Mouse (Mus musculus) megakaryocyte, adult 5-6 weeks (primary cell): ENCODE measurements around the gene Pcnx2. TPM values are rescaled to one million over a fixed set of nuclear protein-coding genes. Genes with fewer than 3 reads are reported as not detected.

Experiments used
- ATAC-seq: 2 replicates; pipeline ENCODE4 v1.8.0; 2016; ENCODE audit warnings: mild to moderate bottlenecking, inconsistent platforms; ENCODE audit not compliant: poor library complexity, severe bottlenecking
- total RNA-seq, 2 experiments: library from RNA; stranded (forward) in 1 of 2; stranded (reverse) in 1 of 2; fragments of 153-499, 151-499 nt in 1 of 2; fragments of 221-1000, 200-1000 nt in 1 of 2; gene quantifications; 2 replicates each; pipeline versions ENCODE4 v1.2.3 to v1.2.4; 2015 to 2017

Gene Pcnx2
- total RNA-seq, 2 experiments from 2014 or later: not detected

DNA sequence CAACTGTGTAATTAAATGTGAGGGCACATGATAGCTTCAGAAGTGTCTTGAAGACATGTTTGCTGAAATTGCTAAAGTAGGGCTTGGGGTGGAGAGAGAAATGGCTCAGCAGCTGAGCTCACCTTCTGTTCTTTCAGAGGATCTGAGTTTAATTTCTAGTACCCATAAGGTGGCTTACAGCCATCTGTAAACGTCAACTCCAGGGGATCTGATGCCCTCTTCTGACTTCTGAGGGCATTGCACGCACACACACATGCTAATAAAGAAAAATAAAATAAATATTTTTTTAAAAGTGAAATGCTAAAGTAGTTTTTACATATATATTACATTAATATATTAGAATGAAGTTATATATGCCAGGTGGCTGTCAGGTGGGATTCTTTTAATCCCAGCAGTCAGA is 3.0 kb upstream of the Pcnx2 start:
- no peak for ATAC-seq

DNA sequence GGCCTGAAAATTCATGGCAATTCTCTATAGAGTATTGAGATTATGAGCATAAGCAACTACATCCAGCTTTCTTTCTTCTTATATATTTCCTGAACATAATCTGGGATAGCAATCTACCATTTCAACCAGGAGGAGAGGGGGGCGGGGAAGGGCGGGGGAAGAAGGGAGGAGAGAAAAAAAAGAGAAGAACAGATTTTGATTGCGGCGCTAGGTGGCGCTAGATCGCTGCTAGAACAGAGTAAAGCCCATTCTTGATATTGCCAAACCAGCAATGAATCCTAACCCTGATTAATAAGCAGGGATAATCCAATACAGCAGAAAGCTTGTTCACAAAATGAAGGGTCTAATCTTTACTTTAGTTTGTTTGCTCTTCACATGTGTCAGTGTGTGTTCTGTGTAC is 782 bp upstream of the Pcnx2 start:
- ATAC-seq: no peak; the same call in 1 of the 2 replicates

DNA sequence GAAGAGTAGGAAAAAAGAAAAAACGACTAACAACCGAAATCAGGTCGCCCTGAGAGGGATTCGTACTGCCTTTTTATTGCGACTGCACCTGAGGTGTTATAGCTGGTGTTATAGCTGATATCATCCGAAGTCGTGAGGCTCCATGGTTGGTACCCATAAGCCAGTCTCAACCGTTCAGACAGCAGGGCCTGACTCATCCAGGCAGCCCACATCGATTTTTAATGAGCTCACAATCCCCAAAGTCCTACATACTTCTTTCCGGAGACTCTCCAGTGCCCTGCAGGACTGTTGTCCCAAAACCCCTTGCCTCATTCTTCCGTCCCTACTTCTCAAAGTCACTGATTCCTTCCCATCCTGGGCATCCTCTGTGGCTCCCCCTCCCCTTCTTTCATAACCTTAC is 729 bp downstream of the Pcnx2 start:
- ATAC-seq: no peak

DNA sequence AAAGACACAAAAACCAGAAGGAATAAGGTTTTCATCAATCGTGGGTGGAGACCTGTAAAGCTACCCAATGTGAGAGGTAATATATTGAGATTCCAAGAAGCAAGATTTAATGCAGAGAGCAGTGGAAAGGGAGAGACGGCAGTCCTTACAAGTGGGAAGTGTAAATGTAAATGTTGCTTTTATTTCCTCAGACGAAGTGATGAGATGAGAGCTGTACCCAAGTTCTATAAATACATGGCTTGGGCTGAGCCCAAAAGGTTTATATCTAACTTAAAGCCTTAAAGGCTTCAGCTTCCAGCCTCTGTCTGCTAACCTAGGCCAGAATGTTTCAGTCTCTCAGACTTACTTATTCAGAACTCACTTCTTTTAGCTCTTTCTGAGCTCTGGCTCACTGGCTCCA is 8.2 kb downstream of the Pcnx2 start:
- ATAC-seq: no peak

DNA sequence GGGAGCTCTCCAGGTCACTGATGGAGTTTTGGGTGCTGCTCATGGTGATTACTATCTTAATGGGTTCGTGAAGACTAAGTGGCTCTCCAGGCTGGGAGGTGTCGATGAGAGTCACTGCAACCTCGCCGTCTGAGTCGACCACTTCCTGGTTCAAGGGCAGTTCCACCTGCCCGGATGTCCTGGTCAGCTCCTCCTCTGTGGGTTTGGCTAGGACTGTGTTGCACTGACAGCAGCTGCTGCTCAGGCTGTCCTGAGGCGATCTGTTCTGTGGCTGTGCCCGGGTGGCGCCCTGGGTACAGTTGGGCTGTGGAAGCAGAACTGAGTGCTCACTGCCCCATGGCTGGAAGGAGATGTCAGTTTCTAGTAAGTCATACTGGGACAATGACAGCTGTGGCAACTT is 10.6 kb downstream of the Pcnx2 start:
- peak; percentile 57 for ATAC-seq

DNA sequence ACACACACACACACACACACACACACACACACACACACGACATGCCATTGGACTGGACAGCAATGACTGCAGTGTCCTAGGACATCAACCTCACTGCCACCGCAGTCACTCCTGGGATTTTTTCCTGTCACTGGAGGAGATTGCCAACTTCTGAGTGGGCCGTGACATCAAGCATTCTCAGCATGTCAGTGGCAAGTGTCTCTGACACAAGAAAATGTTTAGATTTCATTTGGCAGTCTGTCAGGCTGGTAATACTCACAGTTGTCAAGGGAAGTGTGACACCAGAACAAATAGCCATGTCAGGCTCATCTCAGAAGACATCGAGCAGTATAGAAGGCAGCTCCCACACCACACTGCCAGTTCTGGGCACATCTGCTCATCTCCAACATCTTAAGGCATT is 17.7 kb downstream of the Pcnx2 start:
- no peak for ATAC-seq

DNA sequence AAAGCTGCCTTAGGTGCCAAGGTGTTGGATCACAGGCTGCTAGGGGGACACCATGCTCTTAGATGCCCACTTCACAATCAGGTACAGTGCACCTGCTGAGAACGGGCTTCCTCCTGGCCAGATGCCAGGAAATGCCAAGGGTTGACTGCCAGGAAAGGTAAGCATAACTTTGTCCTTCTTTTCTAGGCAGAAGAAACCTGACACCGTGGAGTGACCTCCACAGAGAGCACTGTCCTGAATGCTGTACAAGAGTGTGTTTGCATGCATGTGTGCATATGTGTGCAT is 24.9 kb downstream of the Pcnx2 start:
- no peak for ATAC-seq

DNA sequence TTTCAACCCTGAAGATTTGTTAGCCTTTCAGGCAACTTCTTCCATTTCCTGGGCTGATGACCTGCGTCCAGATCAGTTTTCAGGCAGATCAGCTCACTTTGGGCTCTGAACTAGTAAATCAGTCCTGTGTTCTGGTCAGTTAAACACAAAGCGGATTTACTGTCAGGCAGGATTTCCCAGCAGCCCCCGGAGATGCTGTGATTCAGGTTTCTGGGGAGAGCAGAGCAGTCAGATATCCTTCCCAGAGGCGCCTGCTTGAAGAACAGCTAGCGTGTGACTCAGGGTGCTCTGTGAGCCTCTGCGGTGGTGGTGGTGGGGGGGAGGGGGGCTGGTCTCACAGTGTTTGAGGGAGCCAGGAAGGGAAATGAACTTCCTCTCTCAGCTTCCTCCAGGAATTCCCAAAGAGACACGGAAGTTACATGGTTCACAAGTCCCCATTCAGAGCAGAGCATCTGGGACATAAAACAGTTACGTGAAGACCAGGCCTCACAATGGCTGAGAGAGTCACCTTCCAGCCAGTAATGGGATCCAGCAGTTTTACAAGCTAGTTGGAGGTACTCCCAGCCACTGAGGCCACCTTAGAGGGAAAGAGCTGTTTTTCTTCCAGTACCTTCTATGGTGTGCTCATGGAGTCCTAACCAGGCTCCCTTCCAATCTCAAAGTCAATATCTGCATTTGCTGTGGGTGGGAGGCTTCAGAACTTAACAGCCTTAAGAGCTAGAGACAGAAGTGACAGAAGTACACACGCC is 25.4 kb downstream of the Pcnx2 start:
- ATAC-seq: no peak

DNA sequence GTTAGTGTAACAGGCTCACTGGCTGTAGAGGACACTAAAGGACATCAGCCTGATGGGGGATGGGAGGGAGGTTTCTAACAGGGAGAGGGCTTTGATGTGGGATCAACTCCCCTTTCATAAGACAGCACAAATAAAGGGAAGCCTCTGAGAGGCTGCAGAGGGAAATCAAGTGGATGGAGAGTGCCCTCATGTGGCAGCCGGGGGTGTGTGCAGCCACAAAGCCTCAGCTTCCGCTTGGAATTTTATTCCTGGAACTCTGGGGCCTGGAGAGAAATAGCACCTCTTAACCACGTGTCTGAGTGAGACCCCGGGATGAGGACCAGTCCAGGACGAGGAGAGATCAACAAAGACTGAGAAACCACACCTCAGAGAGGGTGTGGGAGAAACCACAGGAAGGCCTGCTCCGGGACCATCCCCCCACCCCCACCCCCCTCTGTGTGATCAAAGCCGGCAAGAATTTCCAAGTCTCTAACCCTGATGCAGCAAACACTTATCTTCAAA is 27.2 kb downstream of the Pcnx2 start:
- ATAC-seq: peak; percentile 86

DNA sequence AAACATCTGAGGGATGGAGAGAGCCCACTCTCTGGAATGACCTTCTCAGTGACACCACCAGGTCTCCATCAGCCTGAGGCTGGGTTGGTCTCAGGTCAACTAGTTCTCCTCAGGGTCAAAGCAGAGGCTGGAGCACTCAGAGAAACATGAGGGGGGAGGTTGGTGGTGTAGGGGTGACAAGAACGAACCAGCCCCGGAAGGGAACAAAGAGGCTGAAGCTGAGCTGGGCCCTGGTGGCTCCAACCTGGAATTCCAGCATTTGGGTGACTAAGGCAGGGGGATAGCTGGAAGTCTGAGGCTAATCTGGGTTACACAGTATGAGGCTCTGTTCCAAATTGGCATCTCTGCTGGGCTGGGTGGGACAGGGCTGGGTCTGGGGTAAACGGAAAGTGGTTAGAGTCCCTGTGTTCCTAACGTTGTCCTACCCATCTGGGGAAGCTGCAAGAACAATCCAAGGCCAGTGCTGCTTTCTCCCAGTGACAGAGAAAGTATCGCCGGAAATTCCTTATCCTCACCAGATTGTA is 27.9 kb downstream of the Pcnx2 start:
- no peak for ATAC-seq

DNA sequence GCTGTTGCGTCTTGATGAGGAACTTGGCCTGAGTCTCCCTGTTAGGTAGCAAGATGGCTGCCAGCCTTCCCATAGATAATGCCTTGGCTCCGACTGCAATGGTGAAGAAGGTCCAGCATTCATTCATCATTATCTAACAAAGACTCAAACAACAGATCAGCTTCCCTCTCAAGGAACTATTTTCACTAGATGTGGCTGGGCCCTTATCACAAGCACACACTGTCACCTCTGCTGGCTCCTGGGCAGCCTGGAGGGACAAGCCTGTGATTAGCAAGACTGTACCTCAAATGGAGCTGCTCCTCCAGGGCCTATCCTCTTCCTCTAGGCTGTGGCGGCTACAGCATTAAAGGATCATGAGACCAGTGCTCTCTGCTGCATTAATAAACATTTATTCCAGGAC is 28.4 kb downstream of the Pcnx2 start:
- no peak for ATAC-seq

DNA sequence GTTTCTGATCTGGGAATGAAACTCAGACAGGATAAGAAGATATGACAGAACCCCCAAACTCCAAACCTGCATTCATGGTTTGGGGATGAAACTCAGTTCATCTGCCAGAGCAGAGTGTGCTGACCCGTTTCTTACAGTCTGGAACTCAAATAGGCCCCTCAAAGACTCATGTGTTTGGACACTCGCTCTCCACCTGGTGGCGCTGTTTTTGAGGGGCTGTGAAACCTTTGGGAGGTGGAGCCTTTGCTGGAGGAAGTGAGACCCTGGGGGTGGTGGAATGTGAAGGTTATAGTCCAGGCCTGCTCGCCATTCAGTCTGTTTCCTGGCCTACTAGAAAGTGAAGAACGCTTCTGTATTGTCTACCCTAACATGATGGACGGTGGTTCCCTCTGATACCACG is 29.6 kb downstream of the Pcnx2 start:
- ATAC-seq: no peak

DNA sequence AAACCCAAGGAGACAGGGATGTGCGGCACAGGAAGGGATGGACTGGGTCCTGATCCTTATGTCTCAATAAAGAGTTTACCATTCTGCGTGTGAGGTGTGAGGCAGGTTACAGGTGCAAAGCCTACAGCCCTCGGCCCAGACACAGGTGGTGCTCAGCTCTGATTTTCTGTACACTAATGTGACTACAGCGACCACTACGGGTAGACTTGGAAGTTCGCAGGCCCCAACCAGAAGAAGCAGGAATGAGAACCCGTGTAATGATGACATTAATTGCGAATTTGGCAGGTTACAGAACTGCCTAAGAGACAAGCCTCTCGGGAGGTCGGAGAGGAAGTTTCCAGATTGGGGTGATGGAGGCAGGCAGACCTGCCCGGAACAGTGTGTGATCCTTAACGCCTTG is 32.0 kb downstream of the Pcnx2 start:
- no peak for ATAC-seq

DNA sequence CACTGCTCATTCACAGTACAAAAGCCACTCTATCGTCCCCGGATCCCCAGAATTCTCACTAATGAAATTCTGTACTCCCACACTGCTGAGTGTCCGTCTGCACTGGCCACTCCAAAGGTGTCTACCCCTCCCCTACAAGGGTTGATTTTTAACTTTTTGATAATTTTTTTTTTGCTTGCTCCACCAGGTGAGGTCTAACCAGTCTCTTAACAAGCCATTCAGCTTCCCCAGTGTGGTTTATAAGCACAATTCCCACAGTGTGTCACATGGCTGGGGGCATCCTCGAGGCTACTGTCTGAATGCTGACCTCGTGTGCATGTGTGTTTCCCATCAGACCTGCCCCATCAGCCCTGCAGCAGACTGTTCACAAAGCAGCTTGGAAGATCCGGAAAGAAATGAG is 40.9 kb downstream of the Pcnx2 start:
- no peak for ATAC-seq

DNA sequence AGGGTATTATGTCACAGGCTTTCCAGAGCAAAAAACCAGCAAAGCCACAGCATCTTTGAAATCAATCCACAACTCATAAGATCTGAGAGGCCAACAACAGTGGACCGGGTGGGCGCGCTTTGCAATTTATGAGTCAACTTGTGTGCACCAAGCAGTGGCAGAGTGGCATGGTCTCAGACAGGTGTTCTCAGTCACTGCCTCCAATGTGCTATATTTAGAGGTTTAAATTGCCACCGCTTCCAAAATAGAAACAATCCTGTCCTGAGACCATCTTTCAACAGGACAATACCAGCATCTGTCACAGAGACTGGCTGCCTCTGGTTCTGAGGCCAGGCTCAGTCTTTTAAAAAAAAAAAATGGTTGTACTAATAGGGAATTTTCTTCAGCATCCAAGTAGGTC is 42.0 kb downstream of the Pcnx2 start:
- no peak for ATAC-seq

DNA sequence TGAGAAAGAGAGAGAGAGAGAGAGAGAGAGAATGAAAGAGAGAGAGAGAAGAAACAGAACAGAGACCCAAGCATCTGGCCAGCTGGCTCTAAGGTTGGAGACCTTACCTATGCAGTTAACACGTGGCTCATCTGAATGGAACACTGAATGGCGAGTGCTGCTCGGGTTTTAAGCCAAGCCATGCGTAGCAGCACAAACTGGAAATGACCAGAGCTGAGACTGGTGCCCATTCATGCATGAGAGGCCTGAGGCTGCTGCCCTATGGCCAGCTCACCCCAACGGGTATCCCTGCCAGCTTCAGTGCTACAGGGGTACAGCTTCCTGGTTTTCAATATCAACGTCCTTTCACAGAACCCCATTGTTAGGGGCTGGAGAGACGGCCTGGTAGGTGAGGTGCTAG is 43.7 kb downstream of the Pcnx2 start:
- ATAC-seq: no peak

DNA sequence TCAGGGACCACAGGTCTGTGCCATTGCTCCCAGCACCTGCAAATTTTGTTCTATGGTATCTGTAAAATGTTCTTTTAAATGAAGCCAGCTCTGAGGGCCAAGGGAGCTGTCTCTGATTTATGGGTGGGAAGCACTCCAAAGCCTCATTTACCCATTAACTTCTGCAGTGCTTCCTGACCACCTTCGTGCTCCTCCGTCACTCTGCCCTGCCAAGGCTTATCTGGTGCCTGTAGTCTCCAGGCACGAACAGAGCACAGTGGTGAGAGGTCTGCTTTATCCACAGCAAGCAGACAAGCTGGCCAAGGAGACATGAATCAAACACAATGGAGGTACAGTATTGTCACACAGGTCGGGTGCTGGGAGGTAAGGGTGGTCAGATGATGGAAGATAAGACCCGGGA is 44.8 kb downstream of the Pcnx2 start:
- no peak for ATAC-seq

DNA sequence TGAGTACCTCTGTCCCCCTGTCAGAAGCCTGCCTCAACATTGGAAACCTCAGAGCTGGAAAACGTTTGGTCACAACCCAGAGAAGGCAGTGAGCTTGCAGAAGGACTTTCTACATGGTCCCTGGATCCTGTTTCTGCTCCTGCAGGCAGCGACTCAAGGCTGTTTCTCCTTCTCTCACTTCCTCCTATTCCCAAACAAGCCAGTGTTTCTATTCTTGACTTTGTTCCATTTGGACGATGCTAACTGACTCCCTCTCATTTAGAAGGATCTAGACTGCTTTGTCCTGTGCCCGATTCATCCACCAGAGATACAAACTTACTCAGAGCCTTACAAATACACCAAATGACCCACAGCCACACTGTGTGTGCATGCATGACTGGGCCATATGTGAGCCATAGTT is 48.9 kb downstream of the Pcnx2 start:
- no peak for ATAC-seq

DNA sequence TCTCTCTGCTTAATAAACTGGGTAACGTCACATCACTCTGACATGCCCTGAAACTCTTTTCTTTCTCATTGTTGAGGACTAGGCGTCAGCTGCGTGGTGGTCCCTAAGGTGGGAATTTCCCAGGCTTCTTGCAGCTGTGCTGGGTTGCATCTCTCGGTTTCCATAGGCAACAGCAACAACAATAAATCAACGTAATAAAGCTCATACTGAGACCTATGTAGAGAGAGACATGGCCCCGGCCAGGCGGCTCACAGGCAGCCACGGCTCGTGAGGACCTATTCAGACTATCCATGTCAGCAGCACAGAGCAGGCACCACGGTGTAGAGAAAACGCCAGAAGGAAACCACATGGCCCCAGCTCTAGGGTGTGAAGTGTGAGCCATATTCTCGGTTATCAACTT is 50.3 kb downstream of the Pcnx2 start:
- no peak for ATAC-seq

DNA sequence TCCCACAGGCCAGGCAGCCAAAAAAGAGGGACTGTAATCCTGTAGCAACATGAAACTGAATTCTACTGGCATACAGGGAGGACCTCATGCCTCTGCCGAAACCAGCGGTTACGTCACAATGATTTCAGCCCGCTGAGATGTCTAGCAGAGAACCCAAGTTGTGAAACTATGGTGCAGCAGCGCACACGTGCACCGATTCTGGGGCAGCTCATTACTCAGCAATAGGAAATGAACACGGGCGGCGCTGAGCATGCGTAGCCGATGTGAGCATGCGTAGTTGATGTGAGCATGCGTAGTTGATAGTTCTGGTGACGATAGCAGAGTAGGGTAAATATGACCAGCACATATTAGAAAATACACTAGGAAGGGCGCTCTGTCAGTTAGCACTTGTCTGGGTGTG is 52.8 kb downstream of the Pcnx2 start:
- ATAC-seq: peak; percentile 91

DNA sequence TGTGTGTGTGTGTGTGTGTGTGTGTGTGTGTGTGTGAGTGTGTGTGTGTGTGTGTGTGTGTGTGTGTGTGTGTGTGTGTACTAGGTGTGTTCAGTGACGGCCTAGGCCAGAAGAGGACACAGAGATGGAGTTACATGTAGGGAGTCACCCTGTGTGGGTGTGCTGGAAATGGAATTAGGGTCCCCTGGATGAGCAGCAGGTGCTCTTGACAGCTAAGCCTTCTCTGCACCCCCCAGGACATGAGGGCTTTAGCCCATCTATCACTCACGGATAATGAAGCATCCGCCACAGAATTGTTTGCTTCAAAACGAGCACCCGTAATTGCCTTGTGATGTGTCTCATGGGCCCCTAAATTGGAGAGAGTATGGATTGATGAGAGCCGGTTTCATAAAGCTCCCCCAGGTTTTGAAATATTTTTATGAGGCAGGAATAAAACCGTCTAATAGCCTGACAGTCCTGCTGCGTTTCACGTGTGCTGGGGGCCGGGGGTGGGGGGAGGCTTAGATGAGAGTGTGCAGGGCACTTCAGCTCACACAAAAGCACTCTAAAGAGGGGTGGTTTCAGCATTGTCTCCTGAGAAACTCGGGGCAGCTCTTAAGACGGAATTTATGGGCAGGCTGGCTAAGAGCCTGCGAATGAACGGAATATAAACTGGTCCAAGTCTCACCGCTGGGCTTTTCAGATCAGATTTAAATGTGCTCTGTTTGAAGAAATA is 54.8 kb downstream of the Pcnx2 start:
- ATAC-seq: no peak

DNA sequence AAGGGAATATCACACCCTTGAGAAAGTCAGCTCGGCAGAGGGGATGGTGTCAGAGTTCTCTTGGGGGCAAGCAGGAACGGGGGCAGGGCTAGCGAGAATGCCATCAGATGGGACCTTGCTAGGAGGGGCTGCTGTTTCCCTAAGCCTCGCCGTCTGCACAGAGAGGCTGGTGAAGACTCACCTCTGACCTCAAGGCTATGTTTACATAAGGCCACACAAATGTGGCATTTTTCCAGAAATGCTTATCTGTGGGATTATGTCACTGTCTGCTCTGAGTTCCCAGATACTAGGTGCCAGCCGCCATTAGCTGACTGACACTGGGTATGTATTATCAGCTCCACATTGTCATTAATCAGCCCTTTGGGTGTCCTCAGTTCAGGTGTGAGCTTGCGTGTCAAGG is 56.0 kb downstream of the Pcnx2 start:
- no peak for ATAC-seq

DNA sequence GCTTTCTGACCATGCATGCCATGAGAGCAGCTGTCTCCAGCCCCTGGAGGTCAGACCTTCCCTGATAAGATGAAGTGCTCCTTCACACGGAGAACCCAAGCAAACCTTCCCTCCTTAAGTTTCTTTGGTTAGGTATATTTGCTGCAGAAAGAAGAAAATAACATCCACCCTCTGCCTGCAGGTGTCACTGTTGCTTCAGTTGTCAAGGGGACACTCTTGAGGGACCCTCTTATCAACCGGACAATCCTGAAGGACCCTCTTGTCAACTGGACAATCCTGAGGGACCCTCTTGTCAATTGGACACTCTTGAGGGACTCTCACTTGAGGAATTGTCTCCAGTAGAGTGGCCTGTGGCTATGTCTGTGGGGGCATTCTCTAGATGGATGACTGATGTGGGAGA is 73.4 kb downstream of the Pcnx2 start:
- ATAC-seq: no peak
